Mouse (Mus musculus) T-helper 17 cell (primary cell): ENCODE measurements around the gene Gpkow.
"Not testable (repeated sequence)": the region's sequence is repeated elsewhere in the genome, so short reads cannot be mapped to it uniquely, and the experiment has no call there.

Experiments used
- in situ Hi-C, 2 experiments: fragments of 300-600 bp; cut with MboI, MseI; formaldehyde crosslinking; loops; 1 replicate in 1 of 2; 2 replicates in 1 of 2; pipeline ENCODE4 v1.15.1; 2025; ENCODE audit warnings: high pct_unique_total_duplicates in 2 of 2

Gpkow gene

DNA sequence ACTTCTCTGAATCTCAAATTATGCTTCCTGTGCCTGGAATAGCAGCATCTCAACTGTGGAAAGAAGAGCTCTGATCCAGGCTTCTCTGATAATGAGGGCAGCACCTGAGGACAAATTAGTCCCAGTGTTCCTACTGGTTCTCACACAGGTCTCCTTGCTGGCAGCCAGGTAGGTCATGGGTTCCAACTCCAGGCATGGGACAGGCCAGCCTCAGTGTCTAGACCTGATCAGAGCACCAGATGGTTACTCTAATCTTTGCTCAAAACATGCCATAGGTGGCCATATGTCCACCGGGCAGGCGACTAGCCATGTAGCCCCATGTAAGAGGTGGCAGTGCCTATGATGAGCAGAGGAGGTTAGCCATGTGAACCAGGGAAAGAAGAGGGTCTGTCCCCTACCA, 8.6 kb upstream of the Gpkow start:
- in situ Hi-C loops, result no loop called here

GRCm38 (mm10) chrX:7690486-7690885, 6.4 kb upstream of the Gpkow start:
- in situ Hi-C loops, result loop anchor here in 1 of 2 experiments (5.0 kb wide), 1 partner anchor 218 kb away; no protein-coding TSS in a partner anchor

- in situ Hi-C loops, result loop anchor here in 1 of 2 experiments (5.0 kb wide), 1 partner anchor 221 kb away; no protein-coding TSS in a partner anchor
Observed at GRCm38 (mm10) chrX:7692862-7693261, 4.1 kb upstream of the Gpkow start.

- in situ Hi-C loops, result no loop called here
Observed at GRCm38 (mm10) chrX:7696520-7696919, 411 bp upstream of the Gpkow start.

DNA sequence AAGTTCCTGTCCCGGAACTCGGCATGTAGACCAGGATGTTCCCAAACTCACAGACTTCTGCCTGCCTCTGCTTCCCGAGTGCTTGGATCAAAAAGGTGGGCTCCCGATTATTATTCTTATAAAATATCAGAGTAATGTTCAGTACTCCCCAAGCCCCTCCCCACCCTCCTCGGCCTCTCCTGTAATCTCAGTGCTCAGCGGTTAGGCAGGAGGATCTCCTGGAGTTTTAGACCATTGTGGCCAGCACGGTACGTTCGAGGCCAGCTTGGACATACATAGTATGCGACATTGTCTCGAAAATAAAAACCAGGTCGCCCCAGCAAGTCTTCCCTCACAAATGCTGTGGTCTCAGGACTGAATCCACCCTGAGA, 16.8 kb downstream of the Gpkow start:
- in situ Hi-C loops, result loop anchor here in 1 of 2 experiments (5.0 kb wide), 1 partner anchor 384 kb away; no protein-coding TSS in a partner anchor

DNA sequence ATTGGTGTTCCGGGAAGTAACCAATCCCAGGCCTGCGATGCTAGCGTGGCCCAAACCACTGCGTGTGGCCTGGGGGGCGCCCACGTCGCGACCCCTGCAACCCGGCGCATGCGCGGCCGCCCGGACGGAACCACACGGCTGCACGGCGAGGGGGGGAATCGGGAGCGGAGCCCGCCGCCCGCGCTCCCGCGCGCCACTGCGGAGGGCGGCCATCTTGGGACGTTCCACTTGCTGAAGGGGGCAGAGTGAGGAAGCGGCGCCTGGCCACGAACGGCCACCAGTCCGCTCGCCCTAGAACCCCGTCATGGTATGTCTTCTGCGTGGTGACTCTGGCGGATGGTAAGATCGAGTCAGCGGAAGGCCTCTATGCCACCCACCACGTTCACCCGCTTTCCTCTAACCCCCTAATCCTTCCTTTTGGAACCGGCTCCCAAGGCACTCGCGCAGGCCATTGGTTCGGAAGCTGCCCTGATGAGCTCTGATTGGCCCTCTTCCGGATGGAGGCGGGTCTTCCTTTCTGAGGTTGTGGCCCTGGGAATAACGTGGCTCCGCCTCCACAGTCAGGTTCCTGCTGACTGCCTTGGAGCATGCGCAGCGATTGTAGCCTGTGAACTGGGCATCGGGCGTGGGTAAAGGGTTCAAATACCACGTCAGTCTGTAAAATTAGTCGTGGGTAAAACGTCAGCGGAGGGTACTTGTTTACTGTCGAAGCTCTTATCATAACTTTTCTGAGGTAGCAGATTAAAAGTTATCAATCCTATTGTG, 17.4 kb downstream of the Gpkow start, which contains the start of gene Wdr45:
TSS of gene Wdr45 (plus strand) at position 199 of the 765 bp plus-strand sequence.
- in situ Hi-C loops, result loop anchor here in 1 of 2 experiments (5.0 kb wide), 1 partner anchor 383 kb away; no protein-coding TSS in a partner anchor

DNA sequence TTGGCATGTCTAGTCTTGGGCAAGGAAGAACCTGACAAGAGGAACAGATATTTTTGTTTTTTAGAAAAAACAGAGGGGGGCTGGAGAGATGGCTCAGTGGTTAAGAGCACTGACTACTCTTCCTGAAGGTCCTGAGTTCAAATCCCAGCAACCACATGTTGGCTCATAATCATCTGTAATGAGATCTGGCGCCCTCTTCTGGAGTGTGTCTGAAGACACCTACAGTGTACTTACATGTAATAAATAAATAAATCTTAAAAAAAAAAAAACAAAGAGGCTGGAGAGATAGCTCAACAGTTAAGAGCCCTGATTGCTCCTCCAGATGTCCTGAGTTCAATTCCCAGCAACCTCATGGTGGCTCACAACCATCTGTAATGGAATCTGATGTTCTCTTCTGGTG, 19.1 kb downstream of the Gpkow start:
- in situ Hi-C loops, result not testable (repeated sequence)

GRCm38 (mm10) chrX:7721514-7722281, 24.8 kb downstream of the Gpkow start, which contains the start of gene Gm45208:
Gene Gm45208, plus strand, starts transcription at chrX:7722245.
- in situ Hi-C loops, result no loop called here

DNA sequence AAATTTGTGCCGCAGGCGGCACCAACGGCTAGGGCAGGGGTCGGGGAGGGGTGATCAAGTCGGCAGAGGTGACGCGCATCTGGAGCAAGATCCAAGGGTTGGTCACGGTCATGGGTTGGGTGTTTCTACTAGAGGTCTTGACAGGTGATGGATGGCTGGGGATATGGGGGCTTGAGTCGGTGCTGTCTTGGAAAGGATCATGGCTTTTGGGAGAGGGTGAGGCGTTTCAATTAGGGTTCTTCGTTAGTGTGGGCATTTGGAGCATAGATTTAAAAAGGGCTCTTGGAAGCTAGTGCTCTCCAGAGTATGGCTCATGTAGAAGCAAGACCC, 25.3 kb downstream of the Gpkow start:
- in situ Hi-C loops, result no loop called here

- in situ Hi-C loops, result no loop called here
Observed at GRCm38 (mm10) chrX:7722691-7723090, 25.8 kb downstream of the Gpkow start.

GRCm38 (mm10) chrX:7724135-7724534, 27.2 kb downstream of the Gpkow start:
- in situ Hi-C loops, result no loop called here

- in situ Hi-C loops, result no loop called here
Observed at GRCm38 (mm10) chrX:7725841-7726240, 28.9 kb downstream of the Gpkow start.

DNA sequence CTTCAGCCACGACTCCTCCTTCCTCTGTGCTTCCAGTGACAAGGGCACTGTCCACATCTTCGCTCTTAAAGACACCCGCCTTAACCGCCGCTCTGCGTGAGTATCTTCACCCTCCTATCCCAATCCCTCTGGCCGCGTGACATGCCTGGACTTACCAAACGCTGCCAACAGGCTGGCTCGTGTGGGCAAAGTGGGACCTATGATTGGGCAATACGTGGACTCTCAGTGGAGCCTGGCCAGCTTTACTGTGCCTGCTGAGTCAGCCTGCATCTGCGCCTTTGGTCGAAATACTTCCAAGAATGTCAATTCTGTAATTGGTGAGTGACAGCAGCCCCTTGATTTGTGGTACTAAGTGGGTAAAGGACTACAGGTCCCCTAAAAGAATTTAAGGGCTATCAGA, 30.2 kb downstream of the Gpkow start:
- in situ Hi-C loops, result no loop called here

GRCm38 (mm10) chrX:7728215-7728921, 31.4 kb downstream of the Gpkow start, which contains the start of gene Praf2:
Gene Praf2, plus strand, starts transcription at chrX:7728439.
- in situ Hi-C loops, result no loop called here

GRCm38 (mm10) chrX:7728922-7729265, 32.0 kb downstream of the Gpkow start:
- in situ Hi-C loops, result no loop called here

DNA sequence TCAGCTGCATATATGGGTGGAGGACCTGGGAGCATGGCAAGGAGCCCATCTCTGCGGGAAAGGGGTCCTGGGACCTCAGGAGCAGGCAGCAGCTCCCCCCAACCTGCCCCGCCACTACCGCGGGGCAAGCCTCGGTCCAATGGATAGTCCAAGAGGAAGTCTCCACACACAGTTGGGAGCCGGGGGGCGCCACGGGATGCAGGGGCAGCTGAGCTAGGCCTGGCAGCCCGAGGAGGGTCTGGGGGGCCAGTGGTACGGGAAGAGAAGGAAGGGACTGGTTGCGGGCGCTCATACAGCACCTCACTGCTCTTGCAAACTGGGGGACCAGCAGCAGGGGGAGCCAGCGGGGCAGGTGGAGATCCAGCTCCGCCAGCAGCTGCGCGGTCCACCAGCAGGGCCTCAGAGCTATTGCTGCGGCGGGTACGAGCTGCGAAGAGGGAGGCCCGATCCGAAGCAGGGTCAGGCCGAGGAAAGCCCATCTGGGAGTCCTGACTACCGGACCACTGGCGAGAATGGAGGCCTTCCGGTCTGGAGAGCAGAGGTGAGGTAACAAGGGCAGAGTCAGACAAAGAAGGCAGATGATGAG, 36.7 kb downstream of the Gpkow start:
- in situ Hi-C loops, result no loop called here

DNA sequence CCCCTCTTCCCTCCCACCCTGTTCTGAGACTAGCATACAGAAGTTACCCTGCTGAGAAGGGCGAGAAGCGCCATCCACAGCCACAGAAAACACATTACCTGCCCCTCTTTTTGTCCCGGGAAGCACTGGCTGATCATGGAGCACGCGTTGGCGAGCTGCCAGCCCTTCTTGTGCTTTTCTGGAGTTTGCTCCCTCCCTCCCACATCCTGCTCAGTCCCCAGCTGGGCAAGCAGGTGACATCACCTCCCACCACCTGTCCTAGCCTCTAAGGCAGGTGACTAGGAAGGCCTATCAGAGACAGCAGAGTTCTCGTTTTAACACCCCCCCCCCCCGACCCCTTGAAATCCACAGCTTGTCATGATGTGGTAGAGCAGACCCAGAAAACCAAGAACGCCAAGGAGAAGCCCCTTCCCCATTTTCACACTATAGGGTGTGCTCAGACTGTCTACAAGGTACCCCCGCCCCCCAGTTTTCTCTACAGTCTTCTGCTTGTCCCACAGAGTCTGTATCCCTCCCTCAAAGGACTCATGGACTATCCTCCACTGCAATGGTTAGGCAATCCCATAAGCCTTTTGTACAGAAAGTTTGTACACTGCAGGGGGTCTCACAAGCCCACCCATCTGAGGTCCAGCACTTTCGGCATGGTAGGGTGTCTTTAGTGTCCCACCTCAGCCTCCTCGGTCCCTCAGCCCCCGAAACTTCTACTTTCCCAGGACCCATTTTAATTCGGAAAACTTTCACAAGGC, 42.6 kb downstream of the Gpkow start:
- in situ Hi-C loops, result no loop called here

- in situ Hi-C loops, result no loop called here
Observed at GRCm38 (mm10) chrX:7740082-7740819, 43.3 kb downstream of the Gpkow start.

DNA sequence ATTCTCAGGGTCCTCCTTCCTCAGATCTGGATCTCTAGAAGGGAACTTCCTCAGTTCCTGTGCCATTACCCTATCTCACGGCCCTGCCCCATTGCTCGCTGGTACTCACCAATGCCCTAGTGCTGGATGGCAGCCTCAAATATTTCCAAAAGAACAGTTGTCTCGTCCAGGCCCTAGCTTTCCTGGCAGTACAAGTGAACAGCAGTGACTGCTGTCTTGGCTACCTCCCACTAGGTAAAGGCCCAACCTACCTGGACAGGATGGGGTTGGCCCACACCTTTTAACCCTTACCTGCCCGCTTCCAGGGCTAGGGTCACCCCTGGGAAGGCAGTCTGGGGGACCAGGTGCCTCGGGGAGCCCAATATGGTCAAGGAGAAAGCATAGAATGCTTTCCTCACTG, 44.2 kb downstream of the Gpkow start:
- in situ Hi-C loops, result no loop called here

DNA sequence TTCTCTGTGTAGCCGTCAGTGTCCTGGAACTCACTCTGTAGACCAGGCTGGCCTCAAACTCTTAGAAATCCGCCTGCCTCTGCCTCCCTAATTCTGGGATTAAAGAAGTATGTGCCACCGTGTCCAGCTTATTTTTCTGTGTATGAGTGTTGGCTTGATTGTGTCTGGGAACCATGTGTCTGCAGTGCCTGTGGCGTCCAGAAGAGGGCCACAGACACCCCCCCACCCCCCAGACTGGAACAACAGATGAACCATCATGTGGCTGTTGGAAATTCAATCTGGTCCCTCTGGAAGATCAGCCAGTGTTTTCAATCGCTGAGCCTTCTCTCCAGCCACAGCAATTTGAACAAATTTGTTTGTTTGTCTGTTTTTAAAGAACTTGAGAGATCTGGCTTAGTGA, 46.5 kb downstream of the Gpkow start:
- in situ Hi-C loops, result no loop called here
